Mouse (Mus musculus) right cerebral cortex, postnatal 14 days (tissue): ENCODE data around the gene Snrk.

Experiments used
- DNase-seq: peaks from one replicate; pipeline ENCODE4 v3.0.0; 2022

Gene Snrk

GRCm38 (mm10) chr9:122109553-122110225, 7.4 kb upstream of the Snrk start:
- no peak for DNase-seq

GRCm38 (mm10) chr9:122110508-122110907, 6.6 kb upstream of the Snrk start:
- DNase-seq = no peak

- no peak for DNase-seq
Measured at GRCm38 (mm10) chr9:122110921-122111320, 6.1 kb upstream of the Snrk start.

GRCm38 (mm10) chr9:122115552-122115951, 1.5 kb upstream of the Snrk start:
- DNase-seq = no peak

GRCm38 (mm10) chr9:122116359-122116758, 707 bp upstream of the Snrk start:
- DNase-seq = no peak

- DNase-seq = peak; percentile 44
Measured at GRCm38 (mm10) chr9:122117692-122118529, 845 bp downstream of the Snrk start.

- no peak for DNase-seq
Measured at GRCm38 (mm10) chr9:122120089-122120488, 3.0 kb downstream of the Snrk start.

GRCm38 (mm10) chr9:122122113-122122512, 5.0 kb downstream of the Snrk start:
- no peak for DNase-seq

- no peak for DNase-seq
Measured at GRCm38 (mm10) chr9:122123181-122123580, 6.1 kb downstream of the Snrk start.

GRCm38 (mm10) chr9:122125723-122126290, 8.7 kb downstream of the Snrk start:
- DNase-seq = no peak

- DNase-seq = no peak
Measured at GRCm38 (mm10) chr9:122126790-122127189, 9.7 kb downstream of the Snrk start.

GRCm38 (mm10) chr9:122127271-122127785, 10.3 kb downstream of the Snrk start:
- DNase-seq = no peak

- DNase-seq = no peak
Measured at GRCm38 (mm10) chr9:122128686-122129085, 11.6 kb downstream of the Snrk start.

GRCm38 (mm10) chr9:122130666-122131065, 13.6 kb downstream of the Snrk start:
- no peak for DNase-seq

- DNase-seq = no peak
Measured at GRCm38 (mm10) chr9:122132145-122132544, 15.1 kb downstream of the Snrk start.

GRCm38 (mm10) chr9:122135095-122135884, 18.2 kb downstream of the Snrk start:
- no peak for DNase-seq

- DNase-seq = no peak
Measured at GRCm38 (mm10) chr9:122135885-122136170, 18.8 kb downstream of the Snrk start.

GRCm38 (mm10) chr9:122137960-122138359, 20.9 kb downstream of the Snrk start:
- no peak for DNase-seq

GRCm38 (mm10) chr9:122138371-122139029, 21.4 kb downstream of the Snrk start:
- no peak for DNase-seq

- DNase-seq = no peak
Measured at GRCm38 (mm10) chr9:122139236-122139635, 22.2 kb downstream of the Snrk start.

- no peak for DNase-seq
Measured at GRCm38 (mm10) chr9:122143219-122143618, 26.2 kb downstream of the Snrk start.

GRCm38 (mm10) chr9:122144776-122145175, 27.7 kb downstream of the Snrk start:
- no peak for DNase-seq

- DNase-seq = no peak
Measured at GRCm38 (mm10) chr9:122145677-122146076, 28.6 kb downstream of the Snrk start.
